Mouse (Mus musculus) lung, postnatal 0 days (tissue): Measurements from ENCODE around the gene Etv6.

Experiments
- CTCF ChIP-seq: IDR thresholded peaks from 2 replicates; pipeline ENCODE4 v1.5.1; 2016; ENCODE audit warnings: antibody characterized with exemption, mild to moderate bottlenecking
- EP300 ChIP-seq: IDR thresholded peaks from 2 replicates; pipeline ENCODE4 v1.6.1; 2016; ENCODE audit warnings: antibody characterized with exemption, mild to moderate bottlenecking, control low read depth

GRCm38 (mm10) chr6:134094620-134095019, 59.1 kb downstream of the Etv6 start:
- TF ChIP-seq EP300 (no peak), CTCF (no peak)
